Mouse (Mus musculus) CH12F3 (cell line): ENCODE data around the gene Gm5089.

ENCODE experiments used
- in situ Hi-C: fragments of 300-500 bp; cut with MboI; formaldehyde crosslinking; loops from 2 replicates; pipeline ENCODE4 v1.14.3; 2020; ENCODE audit warnings: low sequenced_read_pairs

Gm5089 gene

DNA sequence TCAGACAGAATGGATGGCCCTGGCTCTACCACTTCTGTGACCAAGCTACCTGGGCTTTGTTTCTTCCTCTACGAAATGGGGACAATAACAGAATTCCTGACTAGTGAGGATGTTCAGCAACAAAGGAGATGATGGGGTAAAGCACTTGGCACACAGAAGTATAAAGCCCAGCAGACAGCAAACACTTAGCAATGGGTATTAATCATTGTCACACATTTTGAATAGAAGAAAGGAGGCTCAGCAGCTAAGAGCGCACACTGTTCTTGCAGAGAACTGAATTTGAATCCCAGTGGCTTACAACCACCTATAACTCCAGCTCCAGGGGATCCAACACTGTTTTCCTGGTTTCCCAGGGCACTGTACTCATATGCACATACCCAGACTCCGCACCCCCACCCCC is 23.3 kb downstream of the Gm5089 start:
- in situ Hi-C loops: no loop called here

GRCm38 (mm10) chr14:122427204-122427560 is 23.7 kb downstream of the Gm5089 start:
- in situ Hi-C loops: no loop called here

- in situ Hi-C loops: no loop called here
Observed at GRCm38 (mm10) chr14:122426529-122427203, 24.2 kb downstream of the Gm5089 start.

- in situ Hi-C loops: no loop called here
Observed at GRCm38 (mm10) chr14:122424441-122424840, 26.5 kb downstream of the Gm5089 start.

DNA sequence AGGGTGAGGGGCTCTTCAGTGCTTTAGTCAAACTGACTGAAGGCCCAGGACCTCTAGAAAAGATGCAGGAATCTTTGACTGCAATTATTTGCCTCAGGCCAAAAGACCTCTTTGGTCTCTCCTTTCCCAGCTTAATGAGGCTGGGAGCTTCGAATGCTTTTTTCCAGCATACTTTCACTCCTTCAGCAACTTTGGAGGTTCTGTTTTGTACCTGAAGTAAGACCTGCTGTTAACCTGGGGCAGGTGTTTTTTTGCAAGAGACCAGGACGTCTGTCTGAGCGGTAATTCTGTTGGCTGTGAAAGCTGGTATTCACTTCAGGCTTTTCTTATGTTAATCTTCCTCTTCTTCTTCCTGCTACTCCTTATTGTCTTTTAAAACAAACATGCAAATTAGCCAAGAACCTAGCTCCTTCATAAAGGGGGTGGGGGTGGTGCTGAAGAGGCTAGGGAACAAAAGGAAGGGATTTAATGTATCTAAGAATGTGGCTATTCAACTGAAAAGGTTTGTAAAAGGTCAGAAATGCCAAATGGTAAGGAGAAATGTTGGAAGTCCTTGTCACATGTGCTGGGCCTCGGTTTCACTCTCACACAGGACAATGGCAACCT is 34.6 kb downstream of the Gm5089 start:
- in situ Hi-C loops: no loop called here

GRCm38 (mm10) chr14:122414786-122415185 is 36.1 kb downstream of the Gm5089 start:
- in situ Hi-C loops: no loop called here

- in situ Hi-C loops: no loop called here
Observed at GRCm38 (mm10) chr14:122413542-122413928, 37.4 kb downstream of the Gm5089 start.

DNA sequence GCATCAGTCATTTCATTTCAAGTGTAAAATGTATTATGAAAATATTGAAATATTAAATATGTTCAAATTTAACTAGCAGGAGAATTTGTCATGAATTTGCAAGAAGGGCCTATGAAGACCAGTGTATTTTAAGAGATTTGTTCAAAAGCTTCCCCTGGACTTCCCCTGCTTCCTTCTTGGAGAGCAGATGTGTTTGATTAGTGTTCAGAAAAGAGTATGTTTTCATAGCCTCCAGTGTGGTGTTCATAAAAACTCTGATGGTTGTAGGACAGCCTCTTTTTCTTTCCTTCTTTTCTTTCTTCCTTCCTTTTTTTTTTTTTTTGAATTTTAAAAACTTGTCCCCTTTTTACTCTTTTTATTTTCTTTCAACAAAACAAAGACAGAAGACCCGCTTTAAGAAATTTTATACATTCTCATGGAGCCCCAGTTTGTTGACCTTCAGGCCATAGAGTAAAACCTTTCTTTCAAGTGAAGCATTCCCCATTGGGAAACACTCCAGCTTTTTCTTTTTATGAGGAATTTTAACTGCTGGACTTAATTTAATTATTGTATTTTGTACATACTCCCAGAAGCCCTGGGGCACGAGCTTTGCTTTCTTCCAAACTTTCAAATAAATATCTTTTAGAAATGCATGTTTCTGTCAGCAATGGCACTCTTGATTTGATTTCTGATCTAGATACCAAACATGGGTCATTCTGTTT is 37.9 kb downstream of the Gm5089 start:
- in situ Hi-C loops: no loop called here

DNA sequence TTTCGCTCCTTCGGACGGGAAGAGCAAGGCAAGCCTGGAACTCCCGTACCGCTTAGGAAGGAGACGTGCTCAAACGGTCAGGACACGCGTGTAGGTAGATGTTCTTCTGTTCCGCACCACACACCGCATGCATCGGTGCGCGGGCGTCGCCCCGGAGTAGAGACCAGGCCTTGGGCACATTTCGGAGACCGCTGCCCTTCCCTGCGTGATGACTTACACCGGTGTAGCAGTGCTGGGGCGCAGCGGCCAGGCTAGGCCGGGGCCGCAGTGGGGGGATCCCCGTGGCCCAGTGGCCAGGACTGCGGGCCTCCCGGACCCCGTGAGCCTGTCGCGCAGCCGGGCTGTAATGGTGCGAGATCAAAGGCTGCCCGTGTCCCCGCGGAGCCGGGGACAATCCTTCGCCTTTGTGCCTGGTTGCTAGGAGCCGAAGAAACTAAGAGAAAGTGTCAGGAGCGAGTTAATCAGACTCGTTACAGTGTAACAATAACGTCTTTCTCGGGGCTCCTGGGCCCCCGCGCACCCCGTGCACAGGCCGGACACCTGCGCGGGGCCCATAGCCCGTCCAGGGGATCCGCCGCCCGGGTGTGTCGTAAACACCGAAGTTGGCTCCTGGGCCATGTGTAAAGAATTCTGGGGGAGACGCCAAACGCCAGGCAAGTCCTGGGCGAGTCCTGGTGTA is 44.2 kb downstream of the Gm5089 start:
- in situ Hi-C loops: no loop called here

DNA sequence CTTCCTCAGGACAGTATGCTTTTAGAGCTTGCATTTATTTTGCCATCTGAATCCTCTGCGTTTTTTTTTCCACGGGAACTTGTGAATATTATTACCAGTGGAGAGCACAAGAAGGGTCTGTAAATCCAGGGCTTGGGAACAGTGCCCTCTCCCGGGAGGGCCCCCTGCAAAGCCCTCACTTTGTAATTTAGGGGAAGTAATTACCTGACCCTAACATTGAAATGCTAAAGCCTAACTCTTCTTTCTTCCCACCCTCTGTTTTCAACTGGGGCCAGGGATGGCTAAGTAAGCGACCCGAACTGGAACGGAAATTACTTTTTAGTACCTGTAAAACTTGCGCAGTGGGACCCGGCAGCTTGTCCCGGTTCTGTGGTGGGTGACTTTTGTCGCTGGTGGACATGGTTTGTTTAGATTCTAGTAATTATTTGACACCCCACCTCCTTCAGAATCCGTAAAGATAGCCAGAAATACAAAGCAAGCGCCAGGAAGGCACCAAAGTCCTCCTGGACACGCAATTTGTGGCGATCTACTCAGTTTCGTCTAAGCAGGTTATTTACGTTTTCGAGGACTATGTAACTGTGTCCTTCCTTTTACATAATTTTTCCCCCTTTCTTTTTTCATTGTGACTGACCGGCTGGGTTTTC is 44.9 kb downstream of the Gm5089 start:
- in situ Hi-C loops: no loop called here

GRCm38 (mm10) chr14:122405236-122405635 is 45.7 kb downstream of the Gm5089 start:
- in situ Hi-C loops: no loop called here

GRCm38 (mm10) chr14:122404596-122405154 is 46.2 kb downstream of the Gm5089 start:
- in situ Hi-C loops: no loop called here

DNA sequence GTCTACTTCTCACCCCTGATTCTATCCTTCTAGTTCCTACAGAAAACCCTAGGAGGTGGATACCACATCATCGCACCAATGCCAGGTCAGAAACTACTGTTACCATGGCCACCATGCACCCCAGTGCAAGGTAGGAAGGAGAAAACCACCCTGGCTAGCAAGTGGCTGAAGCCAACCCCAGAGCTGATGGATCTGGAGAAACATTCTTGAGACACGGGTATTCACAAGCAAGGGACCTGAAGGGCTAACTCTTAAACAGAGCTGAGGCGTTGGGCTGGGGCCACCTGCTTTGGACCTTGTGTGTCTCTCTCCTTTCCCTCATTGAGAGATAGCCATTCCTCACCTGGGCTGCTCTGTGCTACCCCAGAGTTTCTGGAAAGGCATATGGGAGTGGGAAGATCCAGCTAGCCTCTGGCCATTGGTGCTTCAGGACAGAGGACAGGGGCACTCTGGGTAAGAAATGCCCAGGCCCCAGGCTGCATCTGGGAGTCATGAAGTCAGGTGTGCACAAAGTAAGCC is 47.4 kb downstream of the Gm5089 start:
- in situ Hi-C loops: no loop called here

GRCm38 (mm10) chr14:122402716-122403258 is 48.1 kb downstream of the Gm5089 start:
- in situ Hi-C loops: no loop called here

DNA sequence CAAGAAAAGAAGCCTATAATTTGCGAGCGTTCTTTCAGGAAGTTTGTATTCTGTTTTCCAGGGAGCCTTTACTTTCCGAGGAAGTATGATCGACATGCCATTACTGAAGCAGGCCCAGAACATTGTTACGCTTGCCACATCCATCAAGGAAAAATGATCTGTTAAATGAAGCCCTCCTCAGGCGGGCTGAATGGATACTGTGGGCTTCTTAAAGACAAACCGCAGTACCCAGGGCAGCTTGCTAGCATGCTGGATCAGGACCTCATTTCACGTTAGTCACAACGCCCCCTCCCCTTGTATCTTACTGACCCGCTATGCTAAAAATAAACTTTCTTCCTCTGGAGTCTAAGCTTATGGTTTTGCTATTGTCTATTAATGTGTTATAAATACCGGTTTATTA is 49.0 kb downstream of the Gm5089 start:
- in situ Hi-C loops: no loop called here

DNA sequence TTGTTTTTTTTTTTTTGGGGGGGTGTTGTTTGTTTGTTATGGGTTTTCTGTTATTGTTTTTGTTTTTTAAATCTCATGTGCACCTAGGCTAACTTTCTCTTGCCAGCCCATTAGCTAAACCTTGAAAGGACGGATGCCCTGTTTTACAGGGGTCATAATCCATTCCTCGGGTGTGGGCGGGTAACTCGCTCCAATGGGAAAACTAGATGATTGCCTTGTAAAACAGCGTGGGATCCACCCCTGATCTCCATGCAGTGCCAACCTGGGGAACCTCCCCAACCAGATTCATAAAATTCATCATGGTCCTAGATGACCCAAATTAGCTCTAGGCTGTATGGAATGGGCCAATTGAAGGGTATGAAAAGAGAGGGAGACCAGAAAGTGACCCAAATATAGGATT is 51.0 kb downstream of the Gm5089 start:
- in situ Hi-C loops: no loop called here

DNA sequence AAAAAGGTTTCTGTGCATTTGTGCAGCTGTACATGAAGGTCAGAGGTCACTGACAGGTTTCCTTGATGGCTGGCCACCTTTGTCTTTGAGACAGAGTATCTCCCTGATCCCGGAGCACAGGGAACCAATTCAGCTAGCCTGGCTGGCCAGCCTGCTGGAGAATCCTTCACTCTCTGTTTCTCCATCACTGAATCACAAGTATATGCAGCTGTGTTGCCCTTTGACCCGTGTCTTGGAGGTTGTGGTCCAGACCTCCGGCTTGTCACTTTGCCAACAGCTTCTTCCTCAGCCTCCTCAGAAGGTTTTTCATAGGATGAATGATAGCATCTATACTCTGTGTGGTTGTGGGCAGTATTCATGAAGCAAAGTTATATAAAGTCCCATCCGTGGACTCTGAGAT is 52.2 kb downstream of the Gm5089 start:
- in situ Hi-C loops: no loop called here

DNA sequence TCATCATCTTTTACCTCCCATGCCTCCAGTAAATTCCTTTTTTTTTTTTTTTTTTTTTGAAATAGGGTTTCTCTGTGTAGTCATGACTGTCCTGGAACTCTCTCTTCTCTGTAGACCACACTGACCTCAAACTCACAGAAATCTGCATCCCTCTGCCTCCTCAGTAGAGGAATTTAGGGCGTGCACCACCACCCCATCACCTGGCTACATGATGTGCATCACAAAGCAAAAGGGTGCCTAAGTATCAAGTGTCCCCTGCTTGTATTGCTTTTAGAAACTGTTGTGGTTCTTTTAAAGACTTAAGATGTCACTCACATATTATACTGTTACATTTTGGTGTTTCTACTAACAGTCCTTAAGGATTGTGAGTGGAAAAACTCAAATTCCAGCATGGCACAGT is 57.8 kb downstream of the Gm5089 start:
- in situ Hi-C loops: no loop called here

DNA sequence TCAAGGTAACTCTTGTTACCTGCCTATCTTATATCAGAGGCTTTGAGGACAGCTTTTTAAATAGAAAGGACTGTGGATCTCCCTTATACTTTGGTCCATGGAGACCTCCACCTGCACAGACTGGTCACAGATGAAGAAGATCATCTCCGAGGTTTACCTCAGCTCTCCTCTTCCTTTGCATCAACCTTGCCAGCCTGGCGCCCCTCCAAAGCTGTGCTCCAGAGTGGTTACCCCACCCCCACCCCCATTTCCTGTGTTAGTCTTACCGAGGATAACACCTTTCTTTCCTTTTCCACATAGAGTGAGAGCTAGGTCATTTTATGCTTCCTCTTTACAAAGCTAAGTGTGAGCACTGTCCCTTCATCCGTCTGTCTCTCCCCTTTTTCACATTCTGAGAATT is 60.0 kb downstream of the Gm5089 start:
- in situ Hi-C loops: no loop called here

GRCm38 (mm10) chr14:122389684-122390370 is 61.1 kb downstream of the Gm5089 start:
- in situ Hi-C loops: no loop called here
